Mouse (Mus musculus): ENCODE measurements around the gene Mpdz. TPM values are rescaled to one million over a fixed set of nuclear protein-coding genes. Genes with fewer than 3 reads are reported as not detected.

Gene Mpdz
- total RNA-seq, 2 experiments from 2014 or later, result 60.0 to 64.4 TPM

- DNase-seq (ENCODE audit: low spot score), result no peak
Observed at GRCm38 (mm10) chr4:81396883-81397282, 45.7 kb downstream of the Mpdz start.

DNA sequence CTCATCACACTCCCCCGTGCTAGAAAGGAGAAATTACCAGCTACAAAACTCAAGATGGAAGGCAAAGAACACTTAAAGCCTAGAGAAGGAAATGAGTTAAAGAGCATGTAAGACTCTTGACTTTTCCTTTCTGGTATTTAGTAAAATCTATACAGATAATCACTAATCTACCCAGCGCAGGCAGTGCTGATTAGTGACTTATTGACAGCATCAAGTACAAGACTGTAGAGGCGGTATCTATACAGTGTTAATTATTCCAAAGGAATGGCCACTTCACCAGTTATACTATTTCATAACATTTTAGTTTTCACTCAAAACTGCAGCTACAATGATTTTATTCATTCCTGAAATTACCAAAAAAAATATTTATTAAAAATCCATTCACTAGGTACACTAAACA lies 49.7 kb downstream of the Mpdz start:
- DNase-seq (ENCODE audit: low spot score), result no peak

DNA sequence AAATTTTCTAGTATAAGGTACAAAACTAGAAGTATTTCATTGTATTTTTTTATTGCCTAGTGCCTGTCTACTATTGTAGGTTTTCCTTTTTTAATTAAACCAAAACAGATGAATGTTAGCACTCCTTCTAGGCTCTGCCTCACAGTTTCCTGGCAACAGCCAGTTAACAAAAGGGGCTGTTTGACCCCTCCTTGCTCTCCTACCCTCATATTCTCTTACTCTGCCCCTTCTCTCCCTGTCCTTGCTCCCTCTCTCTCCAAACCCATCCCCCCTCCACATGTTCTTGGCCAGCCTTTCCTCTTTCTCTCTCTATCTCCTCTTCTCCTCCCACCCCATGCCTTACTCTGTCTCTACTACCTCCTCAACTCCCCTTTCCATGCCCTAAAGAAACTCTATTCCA lies 53.4 kb downstream of the Mpdz start:
- no peak for DNase-seq (ENCODE audit: low spot score)

DNA sequence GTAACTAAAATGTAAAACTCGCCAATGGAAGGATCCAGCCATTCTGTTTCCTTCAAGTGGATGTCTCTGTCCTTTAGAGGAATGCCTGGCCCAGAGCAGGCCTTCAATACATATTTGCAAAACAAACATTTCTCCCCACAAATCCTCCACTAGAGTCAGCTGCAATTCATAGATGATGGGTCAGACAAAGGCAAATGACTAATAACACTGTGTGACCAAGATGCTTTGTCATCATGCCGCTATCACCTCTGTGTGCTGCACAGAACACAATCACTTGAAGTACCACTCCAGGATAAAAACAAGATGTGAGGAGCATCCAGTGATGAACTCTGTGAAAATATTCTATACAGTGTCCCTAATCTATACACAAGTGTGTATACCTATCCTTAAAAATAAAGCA lies 55.0 kb downstream of the Mpdz start:
- DNase-seq (ENCODE audit: low spot score), result no peak

GRCm38 (mm10) chr4:81372355-81372754 lies 70.3 kb downstream of the Mpdz start:
- DNase-seq (ENCODE audit: low spot score), result no peak

DNA sequence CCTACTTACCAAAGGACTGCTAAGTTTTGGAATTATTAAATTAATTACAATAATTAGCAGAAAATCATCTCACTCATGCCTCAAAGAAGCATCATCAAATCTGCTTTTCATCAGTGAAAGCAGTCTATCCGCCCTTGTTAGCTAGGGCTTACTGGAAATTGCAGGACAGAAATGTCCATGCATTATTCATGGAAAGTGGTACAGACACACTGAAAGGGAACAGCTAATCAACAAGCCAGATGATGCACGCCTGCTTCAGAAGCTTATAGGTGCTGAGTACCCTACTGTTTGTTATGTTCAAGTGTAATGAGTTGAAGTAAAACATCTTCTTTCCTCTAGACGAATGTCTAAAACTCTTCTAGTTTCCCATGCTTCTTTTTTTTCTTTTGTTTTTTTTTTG lies 91.2 kb downstream of the Mpdz start:
- DNase-seq (ENCODE audit: low spot score), result no peak

- no peak for DNase-seq (ENCODE audit: low spot score)
Observed at GRCm38 (mm10) chr4:81348646-81349045, 94.0 kb downstream of the Mpdz start.

DNA sequence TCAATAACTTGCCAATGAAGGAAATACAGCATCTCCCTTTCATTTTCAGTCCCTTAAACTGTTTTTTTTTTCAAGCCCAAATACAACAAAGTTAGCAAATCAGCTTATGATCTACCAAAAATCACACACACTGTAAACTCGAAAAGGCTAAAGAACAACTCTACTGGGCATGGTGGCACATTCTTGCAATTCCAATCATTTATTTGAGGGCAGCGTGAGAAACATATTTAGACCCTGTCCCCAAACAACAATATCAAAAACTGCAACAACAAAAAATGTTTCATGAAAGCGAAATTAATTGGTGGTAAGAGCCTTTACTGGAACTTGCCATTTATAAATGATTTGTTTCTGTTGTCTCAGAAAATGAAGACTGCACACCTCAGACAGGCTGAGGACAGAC lies 97.5 kb downstream of the Mpdz start:
- no peak for DNase-seq (ENCODE audit: low spot score)

DNA sequence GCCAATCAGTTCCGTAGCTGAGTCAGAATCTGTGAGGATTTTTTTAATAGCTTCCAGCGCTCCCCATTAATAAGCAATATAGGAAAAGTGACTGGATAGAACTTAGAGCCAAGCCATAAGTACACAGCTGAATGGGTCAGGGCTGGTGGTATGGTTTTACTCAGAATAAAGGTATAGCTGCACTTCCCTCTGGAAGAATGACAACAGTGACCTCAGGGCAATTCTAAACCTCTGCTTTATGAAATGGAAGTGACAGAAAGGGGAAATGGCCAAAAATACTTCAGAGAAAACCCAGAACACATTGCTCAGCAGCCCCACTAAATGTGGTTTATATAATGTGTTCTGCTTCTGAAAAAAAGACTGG lies 109.0 kb downstream of the Mpdz start:
- no peak for DNase-seq (ENCODE audit: low spot score)

- DNase-seq (ENCODE audit: low spot score), result no peak
Observed at GRCm38 (mm10) chr4:81332901-81333627, 109.6 kb downstream of the Mpdz start.

DNA sequence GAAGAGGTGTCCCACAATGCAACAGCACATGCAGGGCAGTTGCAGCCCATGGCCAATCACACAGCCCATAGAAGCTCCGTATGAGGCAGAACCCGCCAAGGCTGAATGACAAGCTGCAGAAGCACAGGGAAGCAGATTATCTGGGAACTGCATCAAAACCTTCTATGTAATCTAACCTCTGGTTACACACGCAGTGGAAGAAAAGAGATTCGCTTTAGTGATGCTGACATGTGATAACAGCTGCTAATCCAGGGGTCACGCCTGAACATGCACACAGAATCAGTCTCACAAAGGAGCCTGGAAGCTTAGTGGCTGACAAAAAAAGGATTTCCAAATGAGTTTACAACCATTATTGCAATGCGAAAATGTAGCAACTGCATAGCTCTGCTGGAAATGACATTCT lies 110.2 kb downstream of the Mpdz start:
- no peak for DNase-seq (ENCODE audit: low spot score)

DNA sequence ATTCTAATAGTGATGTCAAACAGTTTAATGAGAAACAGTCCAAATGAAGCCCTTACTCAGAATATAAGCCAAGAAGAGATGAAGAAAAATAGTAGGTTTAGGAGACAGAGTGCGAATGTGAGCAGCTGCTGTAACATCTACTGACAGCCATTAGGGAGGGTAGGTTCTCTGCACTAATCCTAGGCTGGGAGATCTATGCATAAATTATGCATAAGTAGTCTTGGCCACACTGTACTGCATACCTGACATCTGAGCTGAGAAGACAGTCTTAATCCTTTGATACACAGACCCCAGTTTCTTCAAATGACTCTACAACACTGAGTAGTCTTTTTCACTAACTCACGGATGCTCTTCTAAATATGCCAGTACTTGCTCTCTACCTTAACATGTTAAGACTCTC lies 114.9 kb downstream of the Mpdz start:
- DNase-seq (ENCODE audit: low spot score), result no peak

DNA sequence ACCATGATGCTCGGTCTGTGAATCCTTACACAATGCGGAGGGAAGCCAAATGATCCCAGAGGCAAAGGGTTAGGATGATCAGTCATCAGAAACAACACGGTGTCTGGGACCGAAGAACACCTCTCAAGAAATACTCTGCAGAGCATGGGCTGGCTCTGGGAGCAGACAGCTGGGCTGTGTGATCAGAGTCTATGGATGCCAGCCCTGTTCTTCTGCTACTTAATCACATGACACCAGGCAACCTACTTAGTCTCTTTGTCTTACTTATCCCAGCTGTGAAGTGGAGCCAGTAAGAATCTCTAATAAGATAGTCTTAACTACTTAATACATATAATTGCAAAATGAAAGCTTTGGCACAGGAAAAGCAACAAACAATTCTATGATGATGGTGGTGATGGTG lies 118.8 kb downstream of the Mpdz start:
- DNase-seq (ENCODE audit: low spot score), result no peak

GRCm38 (mm10) chr4:81322232-81322631 lies 120.4 kb downstream of the Mpdz start:
- DNase-seq (ENCODE audit: low spot score), result no peak

DNA sequence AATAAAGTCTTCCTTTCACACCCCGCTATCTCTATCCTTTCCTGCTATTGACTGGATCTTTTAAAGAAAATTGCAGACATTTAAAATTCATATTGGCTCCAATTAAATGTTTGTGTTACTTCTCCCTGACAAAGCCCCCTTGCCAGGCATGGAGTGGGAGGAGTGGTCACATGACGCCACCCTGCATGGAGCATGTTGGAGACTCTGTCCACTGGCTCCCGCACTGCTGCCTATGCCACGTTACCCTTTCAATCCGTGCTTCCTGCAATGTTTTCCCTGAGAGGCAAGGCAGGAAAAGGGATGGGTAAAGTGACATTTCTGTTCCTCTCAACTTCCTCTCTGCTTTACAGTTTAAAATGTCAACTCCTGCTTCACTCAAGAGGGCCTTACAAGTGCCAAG lies 128.0 kb downstream of the Mpdz start:
- no peak for DNase-seq (ENCODE audit: low spot score)

DNA sequence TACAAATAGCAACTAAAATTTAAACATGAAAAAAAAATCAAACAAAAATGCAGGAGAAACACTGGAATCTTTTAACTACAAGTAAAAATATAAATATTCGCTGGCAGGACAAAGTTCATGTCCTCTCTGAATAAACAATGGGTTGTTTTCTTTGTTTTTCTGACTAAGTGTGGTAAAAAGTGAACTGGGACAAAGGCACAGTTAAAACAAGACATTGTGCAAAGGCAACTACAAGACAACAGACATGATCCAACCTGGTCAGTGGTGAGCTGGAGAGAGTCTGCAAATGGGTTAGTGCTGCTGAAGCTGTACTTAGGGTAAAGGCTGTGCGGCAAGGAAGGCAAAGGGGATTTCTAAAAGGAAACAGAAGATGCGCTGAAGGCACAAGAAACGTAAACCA lies 129.4 kb downstream of the Mpdz start:
- DNase-seq (ENCODE audit: low spot score), result no peak

DNA sequence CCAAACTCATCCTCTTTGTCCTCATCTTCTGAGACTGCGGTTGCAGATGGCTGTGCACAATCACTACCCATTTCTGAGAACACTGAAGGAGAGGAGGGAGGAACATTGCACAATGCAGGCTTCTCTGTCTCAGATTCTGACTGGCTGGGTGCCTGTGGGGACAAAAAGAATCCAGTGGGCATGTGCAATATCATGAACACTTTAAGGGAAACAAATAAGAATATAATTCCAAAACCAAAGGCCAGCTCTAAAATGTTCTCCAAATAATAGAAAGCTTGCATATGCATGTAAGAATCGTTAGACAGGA lies 132.5 kb downstream of the Mpdz start:
- peak; percentile 56 for DNase-seq (ENCODE audit: low spot score)

- no peak for DNase-seq (ENCODE audit: low spot score)
Observed at GRCm38 (mm10) chr4:81309473-81310167, 133.0 kb downstream of the Mpdz start.

GRCm38 (mm10) chr4:81307596-81308265 lies 134.9 kb downstream of the Mpdz start:
- DNase-seq (ENCODE audit: low spot score), result no peak

GRCm38 (mm10) chr4:81302056-81302455 lies 140.6 kb downstream of the Mpdz start:
- no peak for DNase-seq (ENCODE audit: low spot score)

- DNase-seq (ENCODE audit: low spot score), result no peak
Observed at GRCm38 (mm10) chr4:81298384-81298783, 144.2 kb downstream of the Mpdz start.

DNA sequence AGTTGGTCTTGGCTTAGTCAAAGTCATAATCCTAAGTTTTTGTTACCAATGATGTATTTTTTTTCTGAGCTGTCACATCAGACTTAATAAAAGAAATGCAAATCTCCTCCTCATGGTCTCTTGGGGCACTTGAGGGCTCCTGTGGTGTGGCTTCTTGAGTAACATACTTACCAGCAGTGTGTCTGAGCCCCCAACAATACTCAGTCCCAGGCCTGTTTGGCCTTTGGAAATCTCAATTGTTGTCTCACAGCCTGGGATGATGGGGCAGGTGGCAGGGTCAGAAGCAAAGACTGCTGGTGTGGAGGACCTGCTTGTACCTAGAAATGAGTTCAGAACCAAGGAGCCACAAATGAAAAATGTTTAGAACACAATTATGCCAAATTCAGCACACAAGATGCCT lies 149.3 kb downstream of the Mpdz start:
- DNase-seq (ENCODE audit: low spot score), result no peak

DNA sequence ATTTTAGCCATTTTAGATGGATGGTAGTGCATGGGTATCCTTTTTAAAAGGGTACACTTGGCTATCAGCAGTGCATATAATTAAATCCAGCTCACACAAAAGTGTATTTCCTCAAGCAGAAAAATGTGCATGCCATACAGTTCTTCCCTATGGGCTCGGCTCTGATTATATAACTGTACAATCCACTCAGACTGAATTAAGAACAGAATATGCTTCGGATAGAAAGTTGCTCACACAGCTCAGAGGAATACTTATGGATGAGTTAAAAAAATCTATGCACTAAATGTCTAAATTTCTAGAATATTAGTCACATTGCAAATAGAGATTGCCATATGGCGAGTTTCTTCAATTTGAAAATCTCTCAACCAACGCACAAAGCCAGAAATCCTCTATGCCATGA lies 157.1 kb downstream of the Mpdz start:
- DNase-seq (ENCODE audit: low spot score), result no peak
